Mouse (Mus musculus) CH12F3 (cell line): ENCODE results near the gene Gm45062.

Experiments
- in situ Hi-C: fragments of 300-500 bp; cut with MboI; formaldehyde crosslinking; loops from 2 replicates; pipeline ENCODE4 v1.14.3; 2020; ENCODE audit warnings: low sequenced_read_pairs

Gene Gm45062

DNA sequence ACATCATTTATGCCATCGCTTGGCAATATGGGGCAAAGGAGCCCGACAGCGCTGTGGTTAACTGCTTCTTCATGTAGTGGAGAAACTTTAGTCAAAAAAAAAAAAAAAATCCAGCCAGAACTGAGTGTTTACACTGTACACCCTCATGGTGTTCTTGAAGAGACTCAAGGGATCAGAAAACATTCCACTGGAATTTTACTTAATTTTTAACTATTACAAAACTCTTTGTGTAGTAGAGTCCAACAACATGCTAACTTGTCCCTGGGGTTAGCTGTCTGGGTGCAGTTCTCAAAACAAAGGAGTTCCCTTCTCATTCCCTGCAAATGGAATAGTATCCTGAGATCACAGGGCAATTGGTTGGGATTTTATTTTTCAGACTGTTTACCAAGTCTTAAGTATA, 210.7 kb downstream of the Gm45062 start:
- in situ Hi-C loops, result no loop called here

DNA sequence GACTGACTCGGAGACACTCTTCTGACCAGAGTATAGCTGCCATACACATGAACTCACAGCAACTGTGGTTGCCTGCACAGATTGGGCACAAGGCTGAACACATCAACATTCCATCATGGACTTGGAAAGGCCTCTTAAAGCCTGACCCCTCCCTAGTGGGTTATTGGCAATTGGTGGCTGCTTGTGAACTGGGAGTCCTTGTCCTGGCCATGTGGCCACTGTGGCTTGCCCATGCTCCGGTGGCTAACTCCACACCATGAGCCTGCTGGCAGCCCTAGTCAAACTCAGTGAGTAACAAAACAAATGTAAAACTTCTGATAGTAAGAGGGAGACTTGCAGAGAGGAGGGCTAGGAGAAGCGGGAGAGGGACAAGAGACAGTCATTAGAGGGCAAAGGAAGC, 212.9 kb downstream of the Gm45062 start:
- in situ Hi-C loops, result no loop called here

DNA sequence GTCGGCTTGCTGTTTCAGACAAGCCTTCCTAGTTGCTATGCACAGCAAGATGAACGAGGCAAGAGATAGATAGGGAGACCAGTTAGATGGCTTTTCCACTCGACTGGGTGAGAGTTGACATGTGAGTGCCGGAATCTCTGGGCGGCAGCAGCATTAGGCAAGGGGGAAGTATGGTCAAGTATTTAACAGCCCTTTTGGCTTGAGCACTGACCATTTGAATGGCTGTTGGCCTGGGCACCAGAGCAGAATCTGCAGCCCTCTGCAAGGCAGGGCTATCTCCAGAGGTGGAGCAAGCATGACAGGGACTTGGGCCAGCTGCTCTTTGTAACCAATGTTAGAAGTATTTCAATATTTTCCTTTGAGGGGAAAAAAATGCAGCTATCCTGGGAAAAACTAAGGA, 213.7 kb downstream of the Gm45062 start:
- in situ Hi-C loops, result no loop called here

DNA sequence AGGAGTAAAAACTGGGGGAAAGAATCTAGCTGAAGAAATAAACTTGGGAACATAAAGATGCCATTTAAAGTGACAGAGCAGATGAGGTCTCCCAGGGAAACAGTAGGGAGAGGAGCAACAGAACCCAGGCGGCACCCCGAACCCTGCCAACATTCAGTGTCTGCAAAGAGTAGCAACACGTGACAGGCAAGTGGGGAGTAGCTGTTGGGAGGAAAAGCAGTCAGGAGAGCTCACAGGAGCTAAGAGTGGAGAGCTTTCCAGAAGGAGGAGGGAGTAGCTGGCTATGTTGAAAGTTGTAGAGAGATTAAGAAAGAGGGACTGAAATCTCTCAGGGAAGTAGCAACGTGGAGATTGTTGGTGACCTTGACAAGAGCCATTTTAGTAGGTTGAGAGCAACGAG, 214.2 kb downstream of the Gm45062 start:
- in situ Hi-C loops, result no loop called here

DNA sequence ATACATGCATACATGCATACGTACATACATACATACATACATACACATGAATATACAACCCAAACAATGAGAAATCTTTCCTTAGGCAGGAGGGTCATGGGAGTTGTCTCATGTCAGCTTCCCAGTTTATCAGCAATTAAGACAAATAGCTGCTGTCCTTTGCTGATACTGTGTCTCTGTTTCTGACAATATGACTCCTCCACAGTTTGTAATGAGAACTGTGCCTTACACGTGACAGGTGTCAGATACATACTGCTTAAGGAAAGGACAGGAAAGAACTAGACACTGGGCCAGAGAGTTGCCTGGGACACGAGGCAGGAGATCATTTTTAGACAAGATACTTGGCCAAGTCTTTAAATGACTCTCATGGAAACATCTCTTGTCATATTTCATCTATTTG, 215.1 kb downstream of the Gm45062 start:
- in situ Hi-C loops, result no loop called here

DNA sequence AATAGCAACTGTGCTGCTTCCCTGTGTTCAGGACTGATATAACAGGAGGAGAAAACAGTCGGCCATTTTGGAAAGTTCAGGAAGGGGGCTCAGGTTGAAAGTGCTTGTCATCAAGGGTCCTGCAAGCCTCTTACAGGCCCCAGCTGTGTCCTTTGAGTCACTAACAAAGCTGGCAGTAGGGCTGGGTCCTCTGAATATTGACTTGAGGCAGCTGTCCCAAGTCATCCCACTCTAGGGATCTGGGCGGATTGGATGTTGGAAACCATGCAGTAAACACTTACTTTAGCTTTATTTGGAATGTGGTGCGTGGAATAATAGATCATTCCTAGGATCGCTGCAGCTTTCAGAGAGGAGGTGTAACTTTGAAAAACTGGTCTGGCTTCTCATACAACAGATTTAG, 215.6 kb downstream of the Gm45062 start:
- in situ Hi-C loops, result no loop called here

DNA sequence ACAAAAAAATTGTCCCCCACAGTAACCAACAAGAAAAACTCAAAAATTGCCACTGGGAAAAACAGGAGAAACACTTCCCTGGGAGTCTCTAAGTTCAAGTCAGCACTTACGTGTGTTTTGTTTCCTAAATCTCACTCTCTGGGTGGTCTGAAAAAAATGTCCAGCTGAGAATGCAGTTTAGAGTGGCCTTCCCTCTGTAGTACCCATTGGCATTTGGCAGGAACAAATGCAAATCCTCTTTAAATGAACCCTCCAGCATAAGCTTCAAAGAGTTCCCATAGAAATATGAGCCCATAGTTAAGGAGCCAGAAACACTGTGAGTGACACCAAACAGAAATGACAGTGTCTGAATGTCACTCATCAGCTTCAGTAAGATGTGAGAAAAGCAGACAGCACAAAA, 219.9 kb downstream of the Gm45062 start:
- in situ Hi-C loops, result no loop called here

DNA sequence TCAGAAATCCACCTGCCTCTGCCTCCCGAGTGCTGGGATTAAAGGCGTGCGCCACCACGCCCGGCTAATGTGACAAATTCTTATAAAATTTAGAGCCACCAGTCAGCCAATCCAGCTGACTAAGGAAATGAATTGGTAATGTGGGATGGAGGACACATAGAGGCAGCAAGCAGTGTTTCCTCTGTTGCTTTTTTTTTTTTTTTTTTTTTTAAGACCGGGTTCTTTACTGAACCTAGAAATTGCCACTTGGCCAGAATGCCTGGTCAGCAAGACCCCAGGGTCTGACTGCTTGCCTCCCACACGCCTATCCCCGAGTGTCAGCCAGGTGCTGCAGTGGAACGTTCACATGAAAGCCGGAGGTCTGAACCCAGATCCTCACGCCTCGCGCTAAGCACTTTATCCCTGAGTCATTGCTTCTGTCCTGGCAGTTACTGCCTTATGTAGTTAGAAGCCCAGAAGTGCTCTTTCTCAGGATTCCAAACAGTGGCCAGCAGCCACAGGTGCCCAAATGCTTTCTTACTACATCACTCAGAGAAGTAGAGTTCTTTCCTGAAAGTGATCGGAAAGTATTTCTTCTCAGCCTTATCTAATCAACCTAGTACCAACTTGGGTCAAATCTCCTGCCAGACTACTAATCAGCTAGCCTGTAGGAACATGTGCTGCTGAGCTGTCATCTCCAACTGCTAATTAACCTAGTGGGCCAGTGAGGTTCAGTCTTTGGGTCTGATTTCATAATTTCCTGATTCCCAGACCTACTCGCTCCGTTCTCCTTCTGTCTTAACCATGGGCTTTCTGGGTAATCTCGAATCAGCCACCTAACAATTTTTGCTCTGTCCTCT, 225.4 kb downstream of the Gm45062 start:
- in situ Hi-C loops, result no loop called here

DNA sequence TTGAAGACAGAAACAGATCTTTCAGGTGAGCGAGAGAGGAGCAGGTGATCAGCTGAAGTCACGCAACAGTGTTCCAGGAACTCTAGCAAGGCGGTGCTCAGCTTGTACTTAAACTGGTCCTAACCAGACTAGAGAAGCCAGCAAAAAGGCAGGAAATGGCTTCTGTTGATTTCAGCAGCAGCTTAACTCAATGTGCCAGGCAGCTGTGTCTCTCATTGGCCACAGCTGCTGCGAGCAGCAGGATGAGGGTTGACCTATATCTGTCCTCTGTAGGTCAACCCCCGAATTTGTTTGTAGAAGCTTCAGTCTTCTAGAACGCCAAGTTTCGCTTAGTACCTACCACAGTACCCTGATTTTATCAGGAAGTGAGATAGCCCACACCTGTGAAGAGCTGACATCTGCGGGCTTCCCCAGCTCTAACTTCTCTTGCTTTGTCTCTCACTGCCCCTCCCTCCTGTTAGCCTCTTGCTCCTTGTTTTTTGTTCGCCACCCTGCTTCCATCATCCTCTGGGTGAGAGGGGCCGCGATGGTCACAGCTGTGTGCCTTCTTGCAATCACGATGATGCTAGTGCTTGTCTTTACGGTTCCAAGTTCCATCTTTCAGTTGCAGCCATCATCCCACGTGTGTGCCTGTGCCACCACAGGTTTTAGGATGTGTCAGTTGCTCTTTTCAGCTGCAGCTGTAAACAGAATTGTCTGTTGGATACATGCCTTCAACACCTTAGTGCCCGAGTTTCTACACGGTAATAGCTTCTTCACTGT, 226.3 kb downstream of the Gm45062 start:
- in situ Hi-C loops, result no loop called here

DNA sequence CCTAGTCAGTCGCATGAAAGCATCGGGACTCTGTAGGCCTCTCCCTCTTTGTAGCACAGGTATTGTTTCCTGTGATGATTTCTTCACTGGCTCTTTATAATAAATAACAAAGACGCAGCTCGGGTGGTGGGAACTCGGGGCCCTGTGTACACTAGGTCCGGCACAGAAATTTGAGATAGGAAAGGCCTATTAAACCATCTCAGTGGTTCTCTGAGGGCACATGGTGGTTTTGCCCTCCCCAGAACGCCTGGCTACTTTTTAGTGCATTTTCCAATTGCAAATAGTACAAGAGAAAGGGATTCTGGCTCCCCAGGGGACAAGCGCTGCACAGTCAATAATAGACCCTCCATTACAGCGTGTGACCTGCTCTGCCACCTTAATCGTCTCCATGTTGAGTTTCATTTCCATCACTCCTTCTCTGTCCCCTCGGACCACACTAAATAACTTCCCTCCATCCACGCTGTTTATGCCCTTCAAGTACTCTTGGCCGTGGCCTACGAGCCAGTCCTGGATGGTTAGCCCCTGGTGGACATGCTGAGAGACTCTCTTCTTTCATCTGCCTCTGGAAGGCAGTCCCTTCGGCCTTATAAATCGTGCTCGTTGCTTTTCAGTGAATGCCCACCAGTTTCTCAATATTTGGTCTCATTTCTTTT, 227.3 kb downstream of the Gm45062 start:
- in situ Hi-C loops, result no loop called here

DNA sequence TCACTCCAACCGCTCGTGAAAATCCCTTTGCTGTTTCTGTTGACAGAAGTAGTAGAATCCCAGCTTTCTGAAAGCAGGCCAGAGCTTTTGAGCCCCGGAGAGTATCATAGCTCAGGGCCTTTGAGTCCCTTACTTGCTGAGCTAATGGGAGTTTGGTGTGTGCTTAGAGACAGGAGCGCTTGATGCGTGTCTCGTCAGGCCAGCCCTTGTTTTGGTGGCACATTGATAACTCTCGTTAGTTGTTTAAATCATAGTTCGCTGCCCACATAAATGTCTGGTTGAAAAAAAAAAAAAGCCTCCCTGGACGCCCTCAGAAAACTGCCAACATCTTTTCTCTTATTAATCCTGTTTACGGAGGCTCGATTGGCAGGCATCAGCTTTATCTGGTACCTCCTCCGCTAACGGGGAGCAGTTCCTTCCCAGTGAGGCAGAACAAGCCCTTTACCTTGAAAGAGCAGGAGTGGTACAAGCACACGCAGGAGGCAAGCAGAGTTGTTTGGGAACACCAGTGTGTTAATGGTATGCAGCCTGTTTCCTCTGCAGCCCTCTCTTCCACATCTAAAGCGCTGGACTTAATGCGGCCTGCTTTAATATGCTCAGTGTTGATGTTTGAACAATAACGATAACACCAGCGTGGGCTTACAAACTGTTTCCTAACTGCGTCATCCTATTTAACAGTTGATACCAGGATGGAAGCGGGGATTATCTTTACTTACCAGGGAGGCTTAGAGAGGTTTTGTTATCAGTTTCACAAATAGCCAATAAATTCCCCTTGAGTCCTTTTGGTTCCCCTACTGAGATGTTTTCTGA, 228.0 kb downstream of the Gm45062 start:
- in situ Hi-C loops, result no loop called here

DNA sequence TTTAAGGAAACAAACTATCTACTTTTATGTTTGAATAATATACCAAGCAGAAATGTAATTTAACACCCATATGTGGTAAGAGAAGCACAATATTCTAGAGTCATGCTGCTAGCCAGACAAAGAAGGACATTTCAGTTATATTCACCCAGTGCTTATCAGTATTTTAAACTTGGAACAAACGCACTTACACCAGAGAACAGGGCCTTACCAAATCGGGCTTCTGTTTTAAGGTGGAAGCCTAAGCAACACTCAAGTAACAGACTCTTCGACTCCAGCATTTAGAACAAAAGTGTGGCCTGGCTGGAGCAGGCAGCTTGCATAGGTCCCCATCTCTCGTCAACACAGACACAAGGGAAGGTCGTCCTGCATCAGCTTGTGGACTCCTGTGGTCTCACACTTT, 229.0 kb downstream of the Gm45062 start:
- in situ Hi-C loops, result no loop called here

DNA sequence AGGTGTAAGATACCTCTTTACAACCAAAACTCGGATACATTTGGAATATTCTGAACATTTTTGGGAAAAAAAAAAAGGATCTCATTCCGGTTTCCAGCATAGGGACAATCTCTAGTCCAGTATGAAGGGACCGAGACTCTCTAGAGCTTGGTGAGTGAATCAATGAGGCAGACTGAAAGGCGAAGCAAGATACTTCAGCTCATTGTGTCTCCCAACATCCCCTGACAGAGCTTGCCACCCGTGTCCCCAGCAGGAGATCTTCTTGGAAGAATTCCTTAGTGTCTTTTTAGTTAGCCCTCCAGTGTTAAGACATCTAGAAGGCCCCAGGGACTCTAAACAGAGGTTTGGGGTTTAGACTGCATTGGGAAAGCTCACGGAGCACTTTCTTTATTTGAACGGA, 230.0 kb downstream of the Gm45062 start:
- in situ Hi-C loops, result no loop called here

DNA sequence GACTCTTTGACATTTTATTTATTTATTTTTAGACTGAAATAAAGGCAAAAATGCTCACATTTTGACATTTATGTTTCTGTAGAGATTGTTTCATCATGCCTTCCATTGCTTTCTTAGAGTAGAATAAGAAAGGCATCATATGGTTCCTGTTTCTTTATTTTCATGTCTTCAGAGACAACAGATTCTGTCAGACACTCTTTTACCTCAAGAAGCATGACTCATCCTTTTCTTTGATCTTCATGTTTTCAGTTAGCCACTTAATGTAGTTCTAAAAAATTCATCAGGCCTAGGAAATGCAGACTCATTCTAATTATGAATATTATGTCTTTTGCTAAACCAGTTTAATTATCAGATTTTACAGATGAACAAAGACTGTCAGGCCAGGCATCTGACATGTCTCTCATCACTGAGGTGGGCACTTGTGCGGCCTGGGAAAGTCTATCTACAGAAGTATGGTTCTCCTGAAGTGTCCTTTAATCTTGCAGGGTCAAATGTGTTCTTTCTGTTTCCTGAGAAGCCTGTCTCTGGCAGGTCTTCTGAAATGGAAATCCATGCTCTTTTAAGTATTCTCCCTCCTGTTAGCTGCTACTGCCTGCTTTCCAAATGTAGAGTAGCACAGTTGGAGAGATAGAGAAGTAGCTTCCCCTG, 230.8 kb downstream of the Gm45062 start:
- in situ Hi-C loops, result no loop called here

DNA sequence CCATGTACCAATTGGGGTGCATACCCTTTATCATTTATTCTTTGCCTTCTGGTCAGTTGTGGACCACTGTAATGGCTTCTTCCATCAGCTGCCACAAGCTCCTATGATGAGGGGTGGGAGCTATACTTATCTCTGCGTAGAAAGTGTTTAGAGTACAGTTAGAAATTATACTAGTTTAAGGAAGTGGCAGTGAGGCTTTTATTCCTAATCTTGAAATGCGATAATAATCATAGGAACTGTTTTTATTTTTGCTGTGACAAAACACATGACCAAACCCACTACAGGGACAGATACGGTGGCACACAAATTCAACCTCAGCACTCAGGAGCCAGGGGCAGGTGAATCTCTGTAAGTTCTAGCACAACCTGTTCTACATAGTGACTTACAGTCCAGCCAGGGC, 233.0 kb downstream of the Gm45062 start:
- in situ Hi-C loops, result no loop called here

DNA sequence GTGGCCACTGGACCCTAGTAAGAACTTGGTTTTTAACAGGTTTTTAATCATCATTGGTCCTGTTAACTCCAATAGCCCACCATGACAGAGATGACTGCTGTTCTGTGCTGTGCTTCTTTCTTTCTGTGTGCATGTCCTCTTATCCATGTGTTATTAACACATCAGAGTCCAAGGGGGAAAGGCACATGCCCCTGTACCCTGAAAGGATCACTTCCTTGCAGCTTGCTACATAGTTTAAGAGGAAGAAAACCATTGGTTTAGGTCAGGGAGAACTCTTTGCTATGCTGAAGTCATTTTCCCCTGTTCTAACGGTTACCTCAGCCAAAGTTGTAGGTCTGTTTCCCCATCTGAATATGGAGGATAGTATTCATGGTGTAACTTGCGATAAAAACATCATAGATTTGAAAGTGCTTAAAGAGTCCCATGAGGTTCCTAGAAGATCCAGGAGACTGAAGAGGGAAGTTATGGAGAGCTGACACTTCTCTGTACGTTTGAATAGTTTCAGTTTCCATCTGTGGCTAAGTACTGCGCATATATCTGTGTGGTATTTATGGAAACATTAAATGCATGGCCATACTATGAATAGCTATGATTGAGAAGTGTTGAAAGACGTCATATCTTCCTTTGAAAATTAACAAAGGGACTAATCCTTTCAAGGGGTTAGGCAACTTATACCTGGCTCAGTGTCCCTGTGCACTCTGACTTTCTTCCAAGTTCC, 236.0 kb downstream of the Gm45062 start:
- in situ Hi-C loops, result no loop called here

DNA sequence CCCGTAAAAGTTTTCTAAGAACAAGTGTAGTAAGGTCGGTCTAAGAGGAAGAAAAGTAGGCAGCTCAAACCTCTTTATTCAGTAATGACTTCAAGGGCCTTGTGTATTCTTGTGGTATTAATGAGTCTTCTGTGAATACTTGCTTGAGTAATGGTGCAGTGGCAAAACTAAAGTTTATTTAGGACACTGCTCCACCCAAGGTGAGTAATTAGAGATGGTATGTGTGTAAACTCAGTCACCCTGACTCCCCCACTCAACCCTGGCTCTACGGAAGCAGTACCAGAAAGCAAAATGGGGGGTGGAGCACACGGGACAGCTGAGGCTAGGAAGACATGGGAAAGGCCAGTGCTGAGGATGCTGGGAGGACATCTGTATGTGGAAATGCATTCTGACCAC, 236.6 kb downstream of the Gm45062 start:
- in situ Hi-C loops, result no loop called here

DNA sequence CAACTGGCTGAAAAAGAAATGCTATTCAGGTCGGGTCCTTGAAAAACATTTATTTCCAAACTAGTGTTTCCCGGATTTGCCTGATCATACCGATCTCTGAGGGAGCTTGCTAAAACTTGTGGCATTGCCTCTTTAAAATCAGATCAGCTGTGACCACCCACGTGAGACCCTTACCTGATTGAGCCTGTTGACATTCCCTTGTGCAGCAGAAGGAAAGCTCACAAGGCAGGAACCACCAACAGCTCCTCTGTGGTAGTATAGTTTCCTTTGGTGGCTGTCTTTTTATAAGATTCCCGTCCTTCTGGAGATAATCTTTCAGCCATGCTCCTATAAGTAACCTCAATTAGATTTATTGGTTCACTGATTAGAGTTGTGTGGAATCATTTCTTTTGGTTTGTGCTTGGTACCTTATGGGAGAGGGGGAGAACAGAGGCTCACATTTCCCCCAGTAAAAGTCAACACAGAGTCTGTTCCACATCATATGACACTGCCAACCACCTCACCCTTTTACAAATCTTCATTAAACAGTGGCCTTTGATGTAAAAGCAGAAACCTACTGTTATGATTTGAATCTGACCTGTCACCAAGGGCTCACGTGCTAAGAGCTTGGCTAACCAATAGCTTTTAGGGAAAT, 238.1 kb downstream of the Gm45062 start:
- in situ Hi-C loops, result no loop called here

DNA sequence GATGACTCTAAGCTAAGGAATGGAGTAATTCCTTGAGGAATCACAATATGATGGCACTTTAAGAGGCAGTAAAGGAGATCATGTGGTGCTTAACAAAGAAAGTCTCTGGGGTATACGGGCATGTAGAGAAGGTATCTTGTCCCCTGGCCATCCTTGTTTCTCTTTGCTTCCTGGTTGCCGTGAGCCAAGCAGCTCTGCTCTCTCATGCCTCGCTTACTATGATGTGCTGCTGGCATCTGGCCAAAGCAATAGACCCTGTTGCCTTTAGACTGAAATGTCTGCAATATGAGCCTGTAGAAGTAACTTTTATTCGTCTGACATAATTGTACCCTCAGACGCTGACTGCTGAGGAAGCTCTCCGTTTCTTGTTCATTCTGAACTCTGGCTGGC, 238.6 kb downstream of the Gm45062 start:
- in situ Hi-C loops, result no loop called here
